In genomic region chr2:30414681-30415080, GRCm38 (mm10) we compare ENCODE assay signal across 8 mouse cellular contexts. TPM values are rescaled to one million over a fixed set of nuclear protein-coding genes. Genes with fewer than 3 reads are reported as not detected.
DNase-seq lines count a peak whose midpoint lies in the region; ATAC-seq and TF ChIP-seq lines count a peak whose summit lies in the region.

No protein-coding gene starts in this region.

- intact Hi-C loops in left cerebral cortex, adult 2 months (cut with DNase I) = loop anchor here (5.0 kb wide), 1 partner anchor 52 kb away; the partner anchor contains the start of gene Miga2
- intact Hi-C loops in left cerebral cortex, postnatal 14 days (cut with DNase I) = no loop called here

- H3K27ac ChIP-seq in left cerebral cortex, adult 2 months = peak overlapping the region; percentile 99
- no peak overlapping the region for H3K27ac ChIP-seq in embryonic facial prominence, embryonic 13.5 days
- peak overlapping the region; percentile 97; the same call in 1 of the 2 replicates for H3K27ac ChIP-seq in intestine, embryonic 15.5 days
- no peak overlapping the region for H3K27ac ChIP-seq in neural tube, embryonic 12.5 days

- no peak for ATAC-seq in embryonic facial prominence, embryonic 13.5 days (ENCODE audit: insufficient number of reproducible peaks, insufficient read depth, low FRiP score, low TSS enrichment, low read depth)
- ATAC-seq in intestine, embryonic 15.5 days = no peak
- ATAC-seq in neural tube, embryonic 12.5 days (ENCODE audit: low FRiP score, low read depth) = no peak

- no peak for DNase-seq in left cerebral cortex, adult 2 months (ENCODE audit: extremely low spot score in 1 of 2, low spot score in 2 of 2)
- no peak for DNase-seq in left cerebral cortex, postnatal 14 days (ENCODE audit: low spot score in 2 of 2)
- no peak for DNase-seq in natural killer cell, adult 2 months (ENCODE audit: low spot score in 2 of 2)
- DNase-seq in urinary bladder, postnatal 4 days (ENCODE audit: low spot score in 2 of 2) = no peak
- no peak for DNase-seq in lung, postnatal 14 days

- H3K9ac ChIP-seq in embryonic facial prominence, embryonic 13.5 days = peak overlapping the region; percentile 95
- H3K9ac ChIP-seq in intestine, embryonic 15.5 days = peak overlapping the region; percentile 96
- peak overlapping the region; percentile 92; the same call in 1 of the 2 replicates for H3K9ac ChIP-seq in neural tube, embryonic 12.5 days

- 52% methylated on average over 5 of the region's 5 CpGs for WGBS in embryonic facial prominence, embryonic 13.5 days
- 52% methylated on average over 5 of the region's 5 CpGs for WGBS in intestine, embryonic 15.5 days
- 42% methylated on average over 5 of the region's 5 CpGs for WGBS in neural tube, embryonic 12.5 days

- H3K9me3 ChIP-seq in embryonic facial prominence, embryonic 13.5 days = no peaks in the 10 kb centered on the region
- no peaks in the 10 kb centered on the region for H3K9me3 ChIP-seq in intestine, embryonic 15.5 days
- no peaks in the 10 kb centered on the region for H3K9me3 ChIP-seq in neural tube, embryonic 12.5 days

- peak overlapping the region; percentile 96 for H3K4me3 ChIP-seq in left cerebral cortex, adult 2 months
- peak overlapping the region; percentile 90 for H3K4me3 ChIP-seq in embryonic facial prominence, embryonic 13.5 days
- peak overlapping the region; percentile 90 for H3K4me3 ChIP-seq in intestine, embryonic 15.5 days (replicated peaks)
- peak overlapping the region; percentile 81 for H3K4me3 ChIP-seq in neural tube, embryonic 12.5 days

- peak overlapping the region; percentile 68 for H3K4me2 ChIP-seq in embryonic facial prominence, embryonic 13.5 days
- peak overlapping the region; percentile 86 for H3K4me2 ChIP-seq in intestine, embryonic 15.5 days (replicated peaks)
- H3K4me2 ChIP-seq in neural tube, embryonic 12.5 days (replicated peaks) = peak overlapping the region; percentile 75

- H3K27me3 ChIP-seq in embryonic facial prominence, embryonic 13.5 days = no peaks in the 10 kb centered on the region
- no peaks in the 10 kb centered on the region for H3K27me3 ChIP-seq in intestine, embryonic 15.5 days (replicated peaks)
- no peaks in the 10 kb centered on the region for H3K27me3 ChIP-seq in neural tube, embryonic 12.5 days (replicated peaks)

- H3K4me1 ChIP-seq in embryonic facial prominence, embryonic 13.5 days = peaks cover 42% of the 10 kb centered on the region
- peaks cover 28% of the 10 kb centered on the region for H3K4me1 ChIP-seq in intestine, embryonic 15.5 days (replicated peaks)
- H3K4me1 ChIP-seq in neural tube, embryonic 12.5 days = peaks cover 42% of the 10 kb centered on the region

- TF ChIP-seq CTCF in left cerebral cortex, adult 2 months (IDR thresholded peaks at IDR 0.05) = no peak

- H3K36me3 ChIP-seq in embryonic facial prominence, embryonic 13.5 days = peaks cover 5% of the 10 kb centered on the region; the same call in 1 of the 2 replicates
- no peaks in the 10 kb centered on the region for H3K36me3 ChIP-seq in intestine, embryonic 15.5 days
- peaks cover 3% of the 10 kb centered on the region for H3K36me3 ChIP-seq in neural tube, embryonic 12.5 days

RNA-seq across cellular contexts. Expression of gene Crat, which starts 0.9 kb away (rescaled TPM):
- 10 to 100 TPM; 56.5 to 58.2 TPM for total RNA-seq in left cerebral cortex, adult 2 months (2021)
- 10 to 100 TPM; 45.5 to 47.1 TPM for total RNA-seq in left cerebral cortex, postnatal 14 days (2021)
- 22.5 and 25.0 TPM in 2 replicates for polyA plus RNA-seq in embryonic facial prominence, embryonic 13.5 days (2015; fragmentation: Nextera tagmentation; extraction: Ambion mirVana)
- polyA plus RNA-seq in intestine, embryonic 15.5 days (2015; fragmentation: Nextera tagmentation; extraction: Ambion mirVana) = 19.6 and 19.8 TPM in 2 replicates
- polyA plus RNA-seq in neural tube, embryonic 12.5 days (2016; fragmentation: Nextera tagmentation; extraction: Ambion mirVana) = 26.0 and 27.7 TPM in 2 replicates

RNA-seq across cellular contexts. Expression of gene Ptpa, which starts 1.2 kb away (rescaled TPM):
- total RNA-seq in left cerebral cortex, adult 2 months (2021) = 100 to 1,000 TPM; 177 to 178 TPM
- total RNA-seq in left cerebral cortex, postnatal 14 days (2021) = 100 to 1,000 TPM; 143 to 147 TPM
- 150 and 163 TPM in 2 replicates for polyA plus RNA-seq in embryonic facial prominence, embryonic 13.5 days (2015; fragmentation: Nextera tagmentation; extraction: Ambion mirVana)
- polyA plus RNA-seq in intestine, embryonic 15.5 days (2015; fragmentation: Nextera tagmentation; extraction: Ambion mirVana) = 117 and 120 TPM in 2 replicates
- polyA plus RNA-seq in neural tube, embryonic 12.5 days (2016; fragmentation: Nextera tagmentation; extraction: Ambion mirVana) = 129 and 135 TPM in 2 replicates

RNA-seq across cellular contexts. Expression of gene Dolpp1, which starts 22.6 kb away (rescaled TPM):
- total RNA-seq in left cerebral cortex, adult 2 months (2021) = 10 to 100 TPM; 25.8 to 26.8 TPM
- 10 to 100 TPM; 23.9 to 30.9 TPM for total RNA-seq in left cerebral cortex, postnatal 14 days (2021)
- polyA plus RNA-seq in embryonic facial prominence, embryonic 13.5 days (2015; fragmentation: Nextera tagmentation; extraction: Ambion mirVana) = 31.9 and 34.9 TPM in 2 replicates
- polyA plus RNA-seq in intestine, embryonic 15.5 days (2015; fragmentation: Nextera tagmentation; extraction: Ambion mirVana) = 44.5 and 50.9 TPM in 2 replicates
- 51.9 and 52.3 TPM in 2 replicates for polyA plus RNA-seq in neural tube, embryonic 12.5 days (2016; fragmentation: Nextera tagmentation; extraction: Ambion mirVana)

RNA-seq across cellular contexts. Expression of gene Miga2, which starts 50.6 kb away (rescaled TPM):
- 100 to 1,000 TPM; 120 to 138 TPM for total RNA-seq in left cerebral cortex, adult 2 months (2021)
- total RNA-seq in left cerebral cortex, postnatal 14 days (2021) = 100 to 1,000 TPM; 102 to 110 TPM
- polyA plus RNA-seq in embryonic facial prominence, embryonic 13.5 days (2015; fragmentation: Nextera tagmentation; extraction: Ambion mirVana) = 23.9 and 27.7 TPM in 2 replicates
- 20.9 and 24.1 TPM in 2 replicates for polyA plus RNA-seq in intestine, embryonic 15.5 days (2015; fragmentation: Nextera tagmentation; extraction: Ambion mirVana)
- polyA plus RNA-seq in neural tube, embryonic 12.5 days (2016; fragmentation: Nextera tagmentation; extraction: Ambion mirVana) = 28.5 and 31.8 TPM in 2 replicates

RNA-seq across cellular contexts. Expression of gene Sh3glb2, which starts 55.5 kb away (rescaled TPM):
- total RNA-seq in left cerebral cortex, adult 2 months (2021) = 100 to 1,000 TPM; 291 to 312 TPM
- 100 to 1,000 TPM; 276 to 278 TPM for total RNA-seq in left cerebral cortex, postnatal 14 days (2021)
- polyA plus RNA-seq in embryonic facial prominence, embryonic 13.5 days (2015; fragmentation: Nextera tagmentation; extraction: Ambion mirVana) = 84.8 and 85.8 TPM in 2 replicates
- polyA plus RNA-seq in intestine, embryonic 15.5 days (2015; fragmentation: Nextera tagmentation; extraction: Ambion mirVana) = 68.4 and 69.4 TPM in 2 replicates
- 105 and 118 TPM in 2 replicates for polyA plus RNA-seq in neural tube, embryonic 12.5 days (2016; fragmentation: Nextera tagmentation; extraction: Ambion mirVana)

Comparison
In these comparisons a context has a peak if more than half of its experiments do, and no peak if none do; other contexts are left out.
1. H3K27ac ChIP-seq: peak in left cerebral cortex, adult 2 months (single experiment) and intestine, embryonic 15.5 days (single experiment); none in embryonic facial prominence, embryonic 13.5 days (single experiment) and neural tube, embryonic 12.5 days (single experiment).
2. Peak in every context shown above with its lines, with median percentiles within 50 percentile points of each other: H3K4me3 ChIP-seq, H3K4me2 ChIP-seq and H3K9ac ChIP-seq.